8 mouse cellular contexts compared by ENCODE assay signal in the genomic region with DNA sequence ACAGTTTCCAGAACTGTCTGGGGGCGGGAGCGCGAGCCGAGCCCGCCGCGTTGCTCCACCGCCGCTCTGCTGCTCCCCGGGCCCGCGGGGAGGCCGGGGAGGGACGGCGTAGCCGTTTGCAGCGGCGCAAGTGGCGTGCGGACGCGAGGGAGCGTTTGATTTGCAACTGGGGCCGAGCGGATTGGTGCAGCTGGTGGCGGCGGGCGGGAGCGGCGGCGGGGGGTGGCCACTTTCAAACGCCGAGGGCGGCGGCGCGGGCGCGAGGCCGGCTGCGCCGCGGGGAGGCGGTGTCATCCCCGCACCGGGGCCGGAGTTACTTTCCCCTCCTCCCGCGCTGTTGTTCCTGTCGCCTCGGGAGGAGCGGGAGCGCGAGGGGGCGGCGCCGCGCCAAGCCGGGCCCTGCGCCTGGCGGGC. TPM values are rescaled to one million over a fixed set of nuclear protein-coding genes. Genes with fewer than 3 reads are reported as not detected.
A peak's percentile ranks its signal among the peaks of the same experiment; 100 is the strongest.
DNase-seq lines count a peak whose midpoint lies in the region; ATAC-seq and TF ChIP-seq lines count a peak whose summit lies in the region.

No protein-coding gene starts in this region.

- ATAC-seq in erythroblast, adult 5-6 weeks (replicated peaks; ENCODE audit: low FRiP score, poor library complexity, severe bottlenecking): peak; percentile 70
- peak; percentile 67 for ATAC-seq in heart, embryonic 12.5 days (ENCODE audit: insufficient number of reproducible peaks, low FRiP score)
- ATAC-seq in kidney, postnatal 0 days (replicated peaks; ENCODE audit: low FRiP score, low read depth): peak; percentile 65
- peak; percentile 72 for ATAC-seq in liver, embryonic 11.5 days (replicated peaks; ENCODE audit: low FRiP score)

- peak overlapping the region; percentile 93 for H3K27ac ChIP-seq in heart, embryonic 12.5 days (ENCODE audit: poor library complexity, severe bottlenecking)
- peak overlapping the region; percentile 97 for H3K27ac ChIP-seq in kidney, postnatal 0 days
- H3K27ac ChIP-seq in liver, embryonic 11.5 days (ENCODE audit: low read depth, low read length): peak overlapping the region; percentile 97

- DNase-seq in A20 (ENCODE audit: low read depth, low spot score): peak; percentile 89
- peak; percentile 94 for DNase-seq in brain, adult 2 months (ENCODE audit: low read depth, low spot score)
- peak; percentile 88 for DNase-seq in kidney, postnatal 0 days (ENCODE audit: low spot score)
- DNase-seq in liver, embryonic 11.5 days (ENCODE audit: low spot score): peak; percentile 87
- DNase-seq in naive thymus-derived CD4-positive, alpha-beta T cell, adult 2 months (ENCODE audit: low read depth): peak; percentile 80
- DNase-seq in splenic B cell, adult 2 months (ENCODE audit: low read depth, low spot score): peak; percentile 75

- H3K36me3 ChIP-seq in heart, embryonic 12.5 days: no peaks in the 10 kb centered on the region
- no peaks in the 10 kb centered on the region for H3K36me3 ChIP-seq in kidney, postnatal 0 days (ENCODE audit: insufficient read depth, low read length)
- no peaks in the 10 kb centered on the region for H3K36me3 ChIP-seq in liver, embryonic 11.5 days (ENCODE audit: control insufficient read depth, insufficient read depth, low read length)
- H3K36me3 ChIP-seq in splenic B cell, adult 2 months (ENCODE audit: control insufficient read depth, insufficient read depth, low read length, poor library complexity, severe bottlenecking): no peaks in the 10 kb centered on the region

- H3K27me3 ChIP-seq in heart, embryonic 12.5 days (replicated peaks): no peaks in the 10 kb centered on the region
- no peaks in the 10 kb centered on the region for H3K27me3 ChIP-seq in kidney, postnatal 0 days (ENCODE audit: insufficient read depth, low read length)
- H3K27me3 ChIP-seq in liver, embryonic 11.5 days (replicated peaks; ENCODE audit: control insufficient read depth, insufficient read depth, low read length): no peaks in the 10 kb centered on the region
- H3K27me3 ChIP-seq in splenic B cell, adult 2 months (ENCODE audit: control insufficient read depth, insufficient read depth, low read length, poor library complexity, severe bottlenecking): no peaks in the 10 kb centered on the region

- no peak for TF ChIP-seq CTCF in kidney, postnatal 0 days (IDR thresholded peaks at IDR 0.05; ENCODE audit: low read depth)

- no peaks in the 10 kb centered on the region for H3K9me3 ChIP-seq in heart, embryonic 12.5 days (replicated peaks)
- H3K9me3 ChIP-seq in kidney, postnatal 0 days (replicated peaks; ENCODE audit: low read length): no peaks in the 10 kb centered on the region
- no peaks in the 10 kb centered on the region for H3K9me3 ChIP-seq in liver, embryonic 11.5 days (ENCODE audit: control insufficient read depth, low read length)

- H3K4me3 ChIP-seq in heart, embryonic 12.5 days: peak overlapping the region; percentile 87
- H3K4me3 ChIP-seq in kidney, postnatal 0 days (replicated peaks; ENCODE audit: low read depth, low read length): peak overlapping the region; percentile 67
- peak overlapping the region; percentile 87 for H3K4me3 ChIP-seq in liver, embryonic 11.5 days (ENCODE audit: low read depth, low read length)

- peak overlapping the region; percentile 94 for H3K9ac ChIP-seq in heart, embryonic 12.5 days
- peak overlapping the region; percentile 82 for H3K9ac ChIP-seq in kidney, postnatal 0 days (ENCODE audit: low read depth, low read length)
- H3K9ac ChIP-seq in liver, embryonic 11.5 days (ENCODE audit: low read depth, low read length): peak overlapping the region; percentile 96

- under 1% methylated on average over 55 of the region's 61 CpGs for WGBS in heart, embryonic 12.5 days
- WGBS in kidney, postnatal 0 days: 0% methylated on average over 41 of the region's 61 CpGs
- under 1% methylated on average over 52 of the region's 61 CpGs for WGBS in liver, embryonic 11.5 days

- H3K4me2 ChIP-seq in heart, embryonic 12.5 days: peak overlapping the region; percentile 90
- H3K4me2 ChIP-seq in kidney, postnatal 0 days (ENCODE audit: low read length): peak overlapping the region; percentile 80
- H3K4me2 ChIP-seq in liver, embryonic 11.5 days: peak overlapping the region; percentile 94

- H3K4me1 ChIP-seq in heart, embryonic 12.5 days (replicated peaks): peaks cover 17% of the 10 kb centered on the region
- no peaks in the 10 kb centered on the region for H3K4me1 ChIP-seq in kidney, postnatal 0 days (replicated peaks; ENCODE audit: insufficient read depth, low read length)
- H3K4me1 ChIP-seq in liver, embryonic 11.5 days (replicated peaks; ENCODE audit: control insufficient read depth, insufficient read depth, low read length): peaks cover 11% of the 10 kb centered on the region

RNA-seq across cellular contexts. Expression of gene Jade1, which starts 9.9 kb away (rescaled TPM):
- total RNA-seq in erythroblast, adult 5-6 weeks (2015; ENCODE audit: low replicate concordance): 11.9 and 14.4 TPM in 2 replicates
- total RNA-seq in erythroblast, adult 5-6 weeks (2017; ENCODE audit: low replicate concordance): 23.9 and 35.4 TPM in 2 replicates
- polyA plus RNA-seq in heart, embryonic 12.5 days (2016; fragmentation: Nextera tagmentation; extraction: Ambion mirVana): 17.4 and 19.3 TPM in 2 replicates
- polyA plus RNA-seq in kidney, postnatal 0 days (2015; fragmentation: Nextera tagmentation; extraction: Ambion mirVana): 25.4 and 25.8 TPM in 2 replicates
- polyA plus RNA-seq in liver, embryonic 11.5 days (2014; fragmentation: Nextera tagmentation; extraction: Ambion mirVana): 16.7 and 18.6 TPM in 2 replicates

Comparison
In these comparisons a context has a peak if more than half of its experiments do, and no peak if none do; other contexts are left out.
1. Peak in every context shown above with its lines: DNase-seq, ATAC-seq, H3K4me3 ChIP-seq and H3K27ac ChIP-seq.